Mouse (Mus musculus) CH12.LX (cell line): ENCODE data around the gene Dnm2. TPM values are rescaled to one million over a fixed set of nuclear protein-coding genes. Genes with fewer than 3 reads are reported as not detected.

Experiments used
- DNase-seq: peaks from one replicate; pipeline ENCODE4 v3.0.0-alpha.2; 2013; ENCODE audit errors: extremely low read depth
- H3K27ac ChIP-seq: 2 replicates; pipeline ENCODE4 v1.5.1; 2012; ENCODE audit warnings: low read depth, mild to moderate bottlenecking, control low read depth, moderate library complexity; ENCODE audit not compliant: insufficient read depth
- H3K27me3 ChIP-seq: replicated peaks from 2 replicates; pipeline ENCODE3; 2012; ENCODE audit warnings: inconsistent platforms
- H3K36me3 ChIP-seq, 2 experiments: replicated peaks in 1 of 2; 2 replicates each; pipeline versions ENCODE3 to v1.6.1; 2012; ENCODE audit warnings: inconsistent platforms in 1 of 2, low read length in 1 of 2, mild to moderate bottlenecking in 1 of 2, mixed read lengths in 1 of 2, moderate library complexity in 1 of 2; ENCODE audit not compliant: control insufficient read depth in 1 of 2, insufficient read depth in 1 of 2
- H3K4me1 ChIP-seq, 2 experiments: 2 replicates each; pipeline ENCODE4 v1.6.1; 2012; ENCODE audit warnings: inconsistent platforms in 1 of 2, moderate library complexity in 1 of 2; ENCODE audit not compliant: insufficient read depth in 2 of 2, control insufficient read depth in 1 of 2
- H3K4me2 ChIP-seq: 2 replicates; pipeline ENCODE4 v1.6.1; 2012; ENCODE audit warnings: low read depth, mild to moderate bottlenecking, control low read depth; ENCODE audit not compliant: poor library complexity, insufficient read depth, severe bottlenecking
- H3K4me3 ChIP-seq, 3 experiments: fragments of 150-350 bp in 1 of 3; sonication (generic) in 1 of 3; replicated peaks in 1 of 3; 2 replicates each; pipeline versions ENCODE3 to v1.5.1; 2011 to 2012; ENCODE audit warnings: low read depth in 2 of 3, low read length in 2 of 3, mild to moderate bottlenecking in 2 of 3, moderate library complexity in 2 of 3, control low read depth in 1 of 3, improper control_type of control experiment in 1 of 3, inconsistent platforms in 1 of 3, mixed read lengths in 1 of 3; ENCODE audit not compliant: poor library complexity in 1 of 3
- H3K79me2 ChIP-seq: replicated peaks from 2 replicates; pipeline ENCODE4 v1.6.1; 2012; ENCODE audit warnings: mild to moderate bottlenecking, moderate library complexity; ENCODE audit not compliant: control insufficient read depth, poor library complexity, insufficient read depth, severe bottlenecking; ENCODE audit errors: extremely low read depth
- H3K9ac ChIP-seq: 2 replicates; pipeline ENCODE4 v1.6.1; 2012; ENCODE audit warnings: low read depth, mild to moderate bottlenecking, control low read depth, moderate library complexity; ENCODE audit not compliant: insufficient read depth
- H3K9me3 ChIP-seq: replicated peaks from 2 replicates; pipeline ENCODE3; 2012; ENCODE audit warnings: low read length, inconsistent platforms, mixed read lengths
- BHLHE40 ChIP-seq: IDR thresholded peaks from 2 replicates; pipeline ENCODE4 v1.6.1; 2011; ENCODE audit warnings: mild to moderate bottlenecking, low read depth, low read length, improper control_type of control experiment
- CHD1 ChIP-seq: IDR thresholded peaks from 2 replicates; pipeline ENCODE4 v1.6.1; 2012; ENCODE audit warnings: low read depth, low read length, improper control_type of control experiment, inconsistent platforms
- CTCF ChIP-seq, 2 experiments: IDR thresholded peaks in 1 of 2; conservative IDR thresholded peaks in 1 of 2; 2 replicates each; pipeline ENCODE4 v1.5.1; 2011 to 2012; ENCODE audit warnings: low read depth in 2 of 2, low read length in 2 of 2, improper control_type of control experiment in 1 of 2, inconsistent platforms in 1 of 2, mild to moderate bottlenecking in 1 of 2, moderate library complexity in 1 of 2
- E2F4 ChIP-seq: IDR thresholded peaks from 2 replicates; pipeline ENCODE4 v1.6.1; 2011; ENCODE audit warnings: low read depth, low read length, improper control_type of control experiment; ENCODE audit not compliant: insufficient replicate concordance
- ELF1 ChIP-seq: IDR thresholded peaks from 2 replicates; pipeline ENCODE4 v1.6.1; 2014; ENCODE audit warnings: low read depth, mild to moderate bottlenecking, inconsistent platforms, low read length, improper control_type of control experiment
- EP300 ChIP-seq: IDR thresholded peaks from 2 replicates; pipeline ENCODE4 v1.6.1; 2011; ENCODE audit warnings: low read length, improper control_type of control experiment
- GABPA ChIP-seq: IDR thresholded peaks from 2 replicates; pipeline ENCODE4 v1.6.1; 2012; ENCODE audit warnings: low read depth, low read length, improper control_type of control experiment, inconsistent platforms; ENCODE audit not compliant: insufficient replicate concordance
- HCFC1 ChIP-seq: IDR thresholded peaks from 2 replicates; pipeline ENCODE4 v1.6.1; 2012; ENCODE audit warnings: low read depth, mild to moderate bottlenecking, inconsistent platforms, low read length, improper control_type of control experiment
- IRF4 ChIP-seq: IDR thresholded peaks from 2 replicates; pipeline ENCODE4 v1.6.1; 2014; ENCODE audit warnings: low read depth, mild to moderate bottlenecking, inconsistent platforms, low read length, improper control_type of control experiment
- JUN ChIP-seq: IDR thresholded peaks from 2 replicates; pipeline ENCODE4 v1.6.1; 2011; ENCODE audit warnings: low read depth, mild to moderate bottlenecking, low read length, improper control_type of control experiment, moderate library complexity; ENCODE audit not compliant: insufficient read depth
- JUND ChIP-seq: conservative IDR thresholded peaks from 2 replicates; pipeline ENCODE4 v1.6.1; 2011; ENCODE audit warnings: low read depth, low read length, improper control_type of control experiment
- MAFK ChIP-seq: IDR thresholded peaks from 2 replicates; pipeline ENCODE4 v1.6.1; 2011; ENCODE audit warnings: low read length, improper control_type of control experiment; ENCODE audit not compliant: insufficient replicate concordance
- MAX ChIP-seq: IDR thresholded peaks from 2 replicates; pipeline ENCODE4 v1.6.1; 2011; ENCODE audit warnings: low read length, improper control_type of control experiment
- MEF2A ChIP-seq: IDR thresholded peaks from 2 replicates; pipeline ENCODE4 v1.6.1; 2014; ENCODE audit warnings: low read depth, mild to moderate bottlenecking, inconsistent platforms, low read length, improper control_type of control experiment, borderline replicate concordance
- MYC ChIP-seq: IDR thresholded peaks from 2 replicates; pipeline ENCODE4 v1.6.1; 2011; ENCODE audit warnings: low read depth, mild to moderate bottlenecking, improper control_type of control experiment, low read length
- NELFE ChIP-seq: IDR thresholded peaks from 2 replicates; pipeline ENCODE4 v1.6.1; 2011; ENCODE audit warnings: low read depth, low read length, improper control_type of control experiment
- PAX5 ChIP-seq: IDR thresholded peaks from 2 replicates; pipeline ENCODE4 v1.6.1; 2012; ENCODE audit warnings: low read length, inconsistent platforms, mixed read lengths
- POLR2A ChIP-seq: IDR thresholded peaks from 2 replicates; pipeline ENCODE4 v1.6.1; 2011; ENCODE audit warnings: low read depth, mild to moderate bottlenecking, improper control_type of control experiment, low read length
- RAD21 ChIP-seq: IDR thresholded peaks from 2 replicates; pipeline ENCODE4 v1.6.1; 2011; ENCODE audit warnings: low read depth, mild to moderate bottlenecking, low read length, improper control_type of control experiment, moderate library complexity
- SMC3 ChIP-seq: IDR thresholded peaks from 2 replicates; pipeline ENCODE4 v1.6.1; 2011; ENCODE audit warnings: low read depth, low read length, improper control_type of control experiment
- TCF12 ChIP-seq: IDR thresholded peaks from 2 replicates; pipeline ENCODE4 v1.6.1; 2014; ENCODE audit warnings: low read depth, mild to moderate bottlenecking, inconsistent platforms, low read length, improper control_type of control experiment
- USF1 ChIP-seq: IDR thresholded peaks from 2 replicates; pipeline ENCODE4 v1.6.1; 2014; ENCODE audit warnings: low read depth, mild to moderate bottlenecking, inconsistent platforms, low read length, improper control_type of control experiment
- USF2 ChIP-seq: conservative IDR thresholded peaks from 2 replicates; pipeline ENCODE4 v1.6.1; 2011; ENCODE audit warnings: low read depth, low read length, improper control_type of control experiment
- ZC3H11A ChIP-seq: IDR thresholded peaks from 2 replicates; pipeline ENCODE4 v1.6.1; 2012; ENCODE audit warnings: low read depth, mild to moderate bottlenecking, inconsistent platforms, low read length, improper control_type of control experiment
- ZKSCAN1 ChIP-seq: IDR thresholded peaks from 2 replicates; pipeline ENCODE4 v1.6.1; 2012; ENCODE audit warnings: low read depth, inconsistent platforms, low read length, improper control_type of control experiment, borderline replicate concordance
- ZMIZ1 ChIP-seq: IDR thresholded peaks from 2 replicates; pipeline ENCODE4 v1.6.1; 2012; ENCODE audit warnings: low read depth, mild to moderate bottlenecking, inconsistent platforms, low read length, improper control_type of control experiment
- ZNF384 ChIP-seq: IDR thresholded peaks from 2 replicates; pipeline ENCODE4 v1.6.1; 2012; ENCODE audit warnings: low read depth, low read length, improper control_type of control experiment, inconsistent platforms
- dilution Hi-C: fragments of 300-500 bp; cut with MboI; formaldehyde crosslinking; loops from 2 replicates; pipeline ENCODE4 v1.14.3; 2020; ENCODE audit warnings: low sequenced_read_pairs; ENCODE audit not compliant: extremely low pct_unique_long_range_greater_than_20kb, extremely low pct_ligation_motif_present
- in situ Hi-C: fragments of 300-500 bp; cut with MboI; formaldehyde crosslinking; loops from 3 replicates; pipeline ENCODE4 v1.14.3; 2019; ENCODE audit warnings: low sequenced_read_pairs, low pct_ligation_motif_present, low pct_unique_long_range_greater_than_20kb, mixed read lengths
- polyA plus RNA-seq: library from polyadenylated mRNA; unstranded; fragments of >175 nt; gene quantifications from 2 replicates; pipeline ENCODE4 v1.2.1, GENCODE M21; 2012; ENCODE audit warnings: low read depth; ENCODE audit not compliant: insufficient read length
- total RNA-seq, 2 experiments: library from RNA; depleted of rRNA; stranded (reverse); fragments of 300-350 nt in 1 of 2; fragments of >200 nt in 1 of 2; gene quantifications; 2 replicates each; pipeline ENCODE4 v1.2.3; 2012 to 2014

Dnm2 gene
- total and polyA plus RNA-seq, 3 experiments = 36.4 to 64.3 (median 55.4) TPM

DNA sequence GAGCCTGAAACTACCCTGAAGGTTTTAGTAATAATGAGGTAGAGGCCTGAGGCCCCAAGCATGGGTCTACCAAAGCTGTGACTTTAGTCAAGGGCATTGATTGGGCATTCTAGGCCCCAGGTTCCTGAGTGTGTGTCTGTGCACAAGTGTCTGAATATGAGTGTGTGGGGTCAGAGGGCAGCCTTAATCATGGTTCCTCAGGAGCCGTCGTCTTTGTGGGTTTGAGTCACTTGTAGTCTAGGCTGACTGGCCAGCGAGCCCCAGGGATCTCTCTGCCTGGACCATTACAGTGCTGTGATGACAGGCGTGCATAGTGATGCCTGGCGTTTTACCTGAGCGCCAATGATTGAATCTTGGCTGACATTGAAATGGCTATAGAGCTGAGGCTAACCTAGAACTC, 3.5 kb downstream of the Dnm2 start:
- Histone ChIP-seq H3K36me3 (peaks cover 3 to 53% of the 10 kb centered on the region in 2 experiments), H3K27ac (no peak overlapping the region), H3K9me3 (no peaks in the 10 kb centered on the region), H3K4me1 (peaks cover 11 to 53% of the 10 kb centered on the region in 2 experiments), H3K27me3 (no peaks in the 10 kb centered on the region), H3K4me2 (no peak overlapping the region), H3K4me3 (no peak overlapping the region), H3K9ac (no peak overlapping the region), H3K79me2 (peaks cover 60% of the 10 kb centered on the region)
- dilution Hi-C loops (no loop called here), in situ Hi-C loops (loop anchor here (5.0 kb wide), 1 partner anchor 34 kb away; no protein-coding TSS in a partner anchor)
- no peak for DNase-seq
- TF ChIP-seq MEF2A = no peak
- TF ChIP-seq ZMIZ1 = no peak
- TF ChIP-seq POLR2A = no peak
- no peak for TF ChIP-seq ELF1
- no peak for TF ChIP-seq IRF4
- TF ChIP-seq SMC3 = no peak
- no peak for TF ChIP-seq RAD21
- no peak for TF ChIP-seq TCF12
- TF ChIP-seq CTCF (conservative IDR thresholded peaks at IDR 0.05 in 1 of 2, IDR thresholded peaks at IDR 0.05 in 1 of 2; ENCODE audit: low read depth in 2 of 2, low read length in 2 of 2) = no peak
- TF ChIP-seq USF2 = no peak
- no peak for TF ChIP-seq EP300
- TF ChIP-seq MAFK = no peak
- no peak for TF ChIP-seq JUND
- no peak for TF ChIP-seq GABPA
- no peak for TF ChIP-seq CHD1

DNA sequence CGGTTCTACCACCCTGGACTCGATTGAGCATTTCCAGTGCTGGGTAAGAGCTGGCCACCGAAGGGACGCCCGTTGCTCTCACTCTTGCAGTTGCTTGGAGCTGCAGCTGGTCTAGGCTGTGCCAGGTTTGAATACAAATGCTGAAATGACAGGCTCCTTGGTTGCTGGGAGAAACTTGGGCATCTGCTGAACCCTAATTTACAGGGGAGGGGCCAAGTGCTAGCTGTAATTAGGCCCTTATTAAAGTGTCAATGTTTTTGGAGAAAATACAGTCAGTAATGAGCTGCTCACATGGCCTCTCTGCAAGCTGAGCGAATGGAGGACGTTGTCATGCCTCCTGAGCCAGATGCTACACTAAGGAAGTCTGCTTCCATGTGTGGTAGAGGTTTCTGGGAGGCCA, 6.0 kb downstream of the Dnm2 start:
- no peak for DNase-seq
- Histone ChIP-seq H3K4me1 (peaks cover 9 to 51% of the 10 kb centered on the region in 2 experiments), H3K27ac (no peak overlapping the region), H3K36me3 (peaks cover 9 to 71% of the 10 kb centered on the region in 2 experiments), H3K9me3 (no peaks in the 10 kb centered on the region), H3K4me2 (no peak overlapping the region), H3K79me2 (peaks cover 58% of the 10 kb centered on the region), H3K4me3 (no peak overlapping the region), H3K27me3 (no peaks in the 10 kb centered on the region), H3K9ac (no peak overlapping the region)
- dilution Hi-C loops (no loop called here), in situ Hi-C loops (no loop called here)
- no peak for TF ChIP-seq USF1
- TF ChIP-seq MYC = no peak
- TF ChIP-seq ZKSCAN1 = no peak
- TF ChIP-seq PAX5 = no peak
- no peak for TF ChIP-seq BHLHE40
- TF ChIP-seq ZNF384 = no peak
- no peak for TF ChIP-seq NELFE
- TF ChIP-seq HCFC1 = no peak
- no peak for TF ChIP-seq ZC3H11A
- no peak for TF ChIP-seq ZMIZ1
- no peak for TF ChIP-seq ELF1
- no peak for TF ChIP-seq RAD21
- no peak for TF ChIP-seq E2F4
- TF ChIP-seq JUN = no peak
- no peak for TF ChIP-seq MAX
